Mouse (Mus musculus) heart, postnatal 0 days (tissue): ENCODE data around the gene Golm1.

ENCODE experiments used
- CTCF ChIP-seq: IDR thresholded peaks from 2 replicates; pipeline ENCODE4 v1.5.1; 2016; ENCODE audit warnings: antibody characterized with exemption, control low read depth, low read depth
- EP300 ChIP-seq: IDR thresholded peaks from 2 replicates; pipeline ENCODE4 v1.6.1; 2016; ENCODE audit warnings: antibody characterized with exemption, low read depth

- TF ChIP-seq CTCF (no peak), EP300 (no peak)
Measured at GRCm38 (mm10) chr13:59713710-59714109, 38.1 kb upstream of the Golm1 start.
